Mouse (Mus musculus): ENCODE measurements at regions not wholly inside any gene's neighbourhood (a gene's known extent, or its start where the extent isn't known, plus 50 kb on each side); places are given as distances from the start of the nearest gene placed in this dataset.

GRCm38 (mm10) chr7:95992521-95992920 is 178.5 kb upstream of the Tenm4 start:
- TF ChIP-seq CTCF (IDR thresholded peaks at IDR 0.05; ENCODE audit: low read depth) (no peak), EP300 (IDR thresholded peaks at IDR 0.05; ENCODE audit: low read depth) (no peak)
